Mouse (Mus musculus) hindbrain, embryonic 11.5 days (tissue): ENCODE measurements around the gene Atxn1. TPM values are rescaled to one million over a fixed set of nuclear protein-coding genes. Genes with fewer than 3 reads are reported as not detected.

ENCODE experiments used
- ATAC-seq: fragments of 200-750 bp; cut with Nextera tagmentation; 2 replicates; pipeline ENCODE4 v1.8.0; 2017; ENCODE audit warnings: mild to moderate bottlenecking, moderate TSS enrichment, moderate library complexity; ENCODE audit not compliant: low FRiP score
- DNase-seq: peaks from one replicate; pipeline ENCODE4 v3.0.0-alpha.2; 2015; ENCODE audit warnings: low spot score
- H3K27ac ChIP-seq: fragments of 300-500 bp; sonication (generic); 2 replicates; pipeline ENCODE4 v1.5.1; 2014; ENCODE audit warnings: mild to moderate bottlenecking, low read depth, low read length
- H3K27me3 ChIP-seq: fragments of 300-500 bp; sonication (generic); 2 replicates; pipeline ENCODE4 v1.6.1; 2014; ENCODE audit warnings: mild to moderate bottlenecking, low read length, moderate library complexity, mixed read lengths; ENCODE audit not compliant: control insufficient read depth, insufficient read depth
- H3K36me3 ChIP-seq: fragments of 300-500 bp; sonication (generic); 2 replicates; pipeline ENCODE4 v1.6.1; 2014; ENCODE audit warnings: mild to moderate bottlenecking, low read length, moderate library complexity, mixed read lengths; ENCODE audit not compliant: control insufficient read depth, insufficient read depth
- H3K4me1 ChIP-seq: fragments of 300-500 bp; sonication (generic); replicated peaks from 2 replicates; pipeline ENCODE4 v1.6.1; 2014; ENCODE audit warnings: low read length, mixed read lengths; ENCODE audit not compliant: control insufficient read depth, insufficient read depth
- H3K4me2 ChIP-seq: fragments of 300-500 bp; sonication (generic); replicated peaks from 2 replicates; pipeline ENCODE4 v1.6.1; 2014; ENCODE audit warnings: mild to moderate bottlenecking, low read depth, low read length
- H3K4me3 ChIP-seq: fragments of 300-500 bp; sonication (generic); 2 replicates; pipeline ENCODE4 v1.5.1; 2014; ENCODE audit warnings: low read depth, low read length
- H3K9ac ChIP-seq: fragments of 300-500 bp; sonication (generic); 2 replicates; pipeline ENCODE4 v1.6.1; 2014; ENCODE audit warnings: low read depth, low read length
- H3K9me3 ChIP-seq: fragments of 300-500 bp; sonication (generic); 2 replicates; pipeline ENCODE4 v1.6.1; 2016; ENCODE audit warnings: low read length; ENCODE audit not compliant: control insufficient read depth
- WGBS: fragments of 180-500 bp; shearing (Covaris S2); extraction: QIAGEN DNeasy Blood & Tissue Kit; methylation state at CpG from one replicate; pipeline ENCODE4 v1.1.7; 2014; 5-methylcytosine and 5-hydroxymethylcytosine counted together
- polyA plus RNA-seq: library from polyadenylated mRNA; unstranded; fragments of >200 nt; fragmentation: Nextera tagmentation; extraction: Ambion mirVana; gene quantifications from 2 replicates; pipeline ENCODE4 v1.2.1, GENCODE M21; 2014

Gene Atxn1
- polyA plus RNA-seq, 1 experiment from 2014 or later, result 3.2 TPM

GRCm38 (mm10) chr13:45884878-45885277 lies 79.9 kb downstream of the Atxn1 start:
- no peak for DNase-seq
- no peak overlapping the region for H3K9ac ChIP-seq
- no peak overlapping the region for H3K27ac ChIP-seq
- no peaks in the 10 kb centered on the region for H3K9me3 ChIP-seq
- 91% methylated on average over 7 of the region's 7 CpGs for WGBS
- no peak for ATAC-seq
- H3K4me2 ChIP-seq, result no peak overlapping the region
- no peaks in the 10 kb centered on the region for H3K4me1 ChIP-seq
- no peaks in the 10 kb centered on the region for H3K36me3 ChIP-seq
- no peaks in the 10 kb centered on the region for H3K27me3 ChIP-seq
- no peak overlapping the region for H3K4me3 ChIP-seq

GRCm38 (mm10) chr13:45883791-45884238 lies 81.0 kb downstream of the Atxn1 start:
- no peak for ATAC-seq
- no peaks in the 10 kb centered on the region; the same call in 1 of the 2 replicates for H3K4me1 ChIP-seq
- no peaks in the 10 kb centered on the region for H3K9me3 ChIP-seq
- H3K4me3 ChIP-seq, result no peak overlapping the region
- no peak overlapping the region for H3K4me2 ChIP-seq
- no peaks in the 10 kb centered on the region for H3K27me3 ChIP-seq
- WGBS, result 85% methylated on average over 10 of the region's 10 CpGs
- H3K9ac ChIP-seq, result no peak overlapping the region
- DNase-seq, result no peak
- H3K36me3 ChIP-seq, result no peaks in the 10 kb centered on the region
- no peak overlapping the region for H3K27ac ChIP-seq

- Histone ChIP-seq H3K4me3 (no peak overlapping the region), H3K4me1 (no peaks in the 10 kb centered on the region; the same call in 1 of the 2 replicates), H3K9ac (no peak overlapping the region), H3K36me3 (no peaks in the 10 kb centered on the region), H3K4me2 (no peak overlapping the region), H3K27me3 (no peaks in the 10 kb centered on the region), H3K9me3 (no peaks in the 10 kb centered on the region), H3K27ac (no peak overlapping the region)
- ATAC-seq (no peak), DNase-seq (no peak)
- 53% methylated on average over 3 of the region's 3 CpGs for WGBS
These were observed 81.8 kb downstream of the Atxn1 start for GRCm38 (mm10) chr13:45882976-45883440.

GRCm38 (mm10) chr13:45880543-45880845 lies 84.3 kb downstream of the Atxn1 start:
- Histone ChIP-seq H3K4me3 (no peak overlapping the region), H3K4me1 (no peaks in the 10 kb centered on the region; the same call in 1 of the 2 replicates), H3K9ac (no peak overlapping the region), H3K36me3 (no peaks in the 10 kb centered on the region), H3K4me2 (no peak overlapping the region), H3K27ac (no peak overlapping the region), H3K9me3 (no peaks in the 10 kb centered on the region), H3K27me3 (no peaks in the 10 kb centered on the region)
- WGBS, result 76% methylated on average over 5 of the region's 5 CpGs
- ATAC-seq (no peak), DNase-seq (no peak)

- ATAC-seq (no peak), DNase-seq (no peak)
- H3K27me3 ChIP-seq, result no peaks in the 10 kb centered on the region
- H3K9me3 ChIP-seq, result no peaks in the 10 kb centered on the region
- no peaks in the 10 kb centered on the region for H3K36me3 ChIP-seq
- no peaks in the 10 kb centered on the region; the same call in 1 of the 2 replicates for H3K4me1 ChIP-seq
- 57% methylated on average over 14 of the region's 14 CpGs for WGBS
- no peak overlapping the region for H3K4me3 ChIP-seq
- no peak overlapping the region for H3K9ac ChIP-seq
- H3K27ac ChIP-seq, result no peak overlapping the region
- no peak overlapping the region for H3K4me2 ChIP-seq
These were observed 84.9 kb downstream of the Atxn1 start for GRCm38 (mm10) chr13:45879746-45880542.

GRCm38 (mm10) chr13:45876939-45877338 lies 87.9 kb downstream of the Atxn1 start:
- Histone ChIP-seq H3K4me3 (no peak overlapping the region), H3K4me2 (no peak overlapping the region), H3K27ac (no peak overlapping the region), H3K27me3 (no peaks in the 10 kb centered on the region), H3K9ac (no peak overlapping the region), H3K4me1 (no peaks in the 10 kb centered on the region; the same call in 1 of the 2 replicates), H3K9me3 (no peaks in the 10 kb centered on the region), H3K36me3 (no peaks in the 10 kb centered on the region)
- ATAC-seq (no peak), DNase-seq (no peak)
- WGBS, result 82% methylated on average over 5 of the region's 5 CpGs

- WGBS, result 94% methylated on average over 2 of the region's 2 CpGs
- no peaks in the 10 kb centered on the region for H3K9me3 ChIP-seq
- H3K4me3 ChIP-seq, result no peak overlapping the region
- no peak overlapping the region for H3K9ac ChIP-seq
- no peaks in the 10 kb centered on the region for H3K36me3 ChIP-seq
- no peak overlapping the region for H3K4me2 ChIP-seq
- ATAC-seq, result no peak
- H3K27me3 ChIP-seq, result no peaks in the 10 kb centered on the region
- no peaks in the 10 kb centered on the region; the same call in 1 of the 2 replicates for H3K4me1 ChIP-seq
- no peak overlapping the region for H3K27ac ChIP-seq
- DNase-seq, result no peak
These were observed 88.4 kb downstream of the Atxn1 start for GRCm38 (mm10) chr13:45876368-45876760.

- no peaks in the 10 kb centered on the region; the same call in 1 of the 2 replicates for H3K4me1 ChIP-seq
- H3K9ac ChIP-seq, result no peak overlapping the region
These were observed 89.0 kb downstream of the Atxn1 start for GRCm38 (mm10) chr13:45875686-45876367.

More at GRCm38 (mm10) chr13:45875686-45876367, 89.0 kb downstream of the Atxn1 start:
- ATAC-seq (no peak), DNase-seq (no peak)
- H3K4me3 ChIP-seq, result no peak overlapping the region
- no peak overlapping the region for H3K27ac ChIP-seq
- no peaks in the 10 kb centered on the region for H3K36me3 ChIP-seq
- H3K4me2 ChIP-seq, result no peak overlapping the region
- no peaks in the 10 kb centered on the region for H3K27me3 ChIP-seq
- H3K9me3 ChIP-seq, result no peaks in the 10 kb centered on the region
- 73% methylated on average over 6 of the region's 6 CpGs for WGBS
